Mouse (Mus musculus) limb, embryonic 13.5 days (tissue): Measurements from ENCODE around the gene Krtap10-4. TPM values are rescaled to one million over a fixed set of nuclear protein-coding genes. Genes with fewer than 3 reads are reported as not detected.

Experiments used
- ATAC-seq: fragments of 200-750 bp; cut with Nextera tagmentation; 2 replicates; pipeline ENCODE4 v1.8.0; 2017; ENCODE audit warnings: low read depth, moderate number of reproducible peaks, moderate TSS enrichment; ENCODE audit not compliant: low FRiP score
- H3K27ac ChIP-seq: fragments of 300-500 bp; sonication (generic); 2 replicates; pipeline ENCODE4 v1.5.1; 2015; ENCODE audit warnings: inconsistent platforms, mild to moderate bottlenecking, moderate library complexity
- H3K27me3 ChIP-seq: fragments of 300-500 bp; sonication (generic); 2 replicates; pipeline ENCODE4 v1.6.1; 2015; ENCODE audit warnings: mild to moderate bottlenecking, inconsistent platforms
- H3K36me3 ChIP-seq: fragments of 300-500 bp; sonication (generic); 2 replicates; pipeline ENCODE4 v1.6.1; 2015; ENCODE audit warnings: inconsistent platforms, mild to moderate bottlenecking, moderate library complexity
- H3K4me1 ChIP-seq: fragments of 300-500 bp; sonication (generic); 2 replicates; pipeline ENCODE4 v1.6.1; 2015; ENCODE audit warnings: inconsistent platforms
- H3K4me2 ChIP-seq: fragments of 300-500 bp; sonication (generic); replicated peaks from 2 replicates; pipeline ENCODE4 v1.6.1; 2015; ENCODE audit warnings: inconsistent platforms, mild to moderate bottlenecking, moderate library complexity
- H3K4me3 ChIP-seq: fragments of 300-500 bp; sonication (generic); 2 replicates; pipeline ENCODE4 v1.5.1; 2015; ENCODE audit warnings: moderate library complexity, mild to moderate bottlenecking, inconsistent platforms
- H3K9ac ChIP-seq: fragments of 300-500 bp; sonication (generic); 2 replicates; pipeline ENCODE4 v1.6.1; 2015; ENCODE audit warnings: mild to moderate bottlenecking, inconsistent platforms
- H3K9me3 ChIP-seq: fragments of 300-500 bp; sonication (generic); 2 replicates; pipeline ENCODE4 v1.6.1; 2016; ENCODE audit warnings: inconsistent platforms
- WGBS: fragments of 180-500 bp; shearing (Covaris S2); methylation state at CpG from one replicate; pipeline ENCODE4 v1.1.7; 2015; 5-methylcytosine and 5-hydroxymethylcytosine counted together
- polyA plus RNA-seq: library from polyadenylated mRNA; unstranded; fragments of >200 nt; fragmentation: Nextera tagmentation; extraction: Ambion mirVana; gene quantifications from 2 replicates; pipeline ENCODE4 v1.2.1, GENCODE M21; 2015

Krtap10-4 gene
- polyA plus RNA-seq, result not detected in 2 replicates

DNA sequence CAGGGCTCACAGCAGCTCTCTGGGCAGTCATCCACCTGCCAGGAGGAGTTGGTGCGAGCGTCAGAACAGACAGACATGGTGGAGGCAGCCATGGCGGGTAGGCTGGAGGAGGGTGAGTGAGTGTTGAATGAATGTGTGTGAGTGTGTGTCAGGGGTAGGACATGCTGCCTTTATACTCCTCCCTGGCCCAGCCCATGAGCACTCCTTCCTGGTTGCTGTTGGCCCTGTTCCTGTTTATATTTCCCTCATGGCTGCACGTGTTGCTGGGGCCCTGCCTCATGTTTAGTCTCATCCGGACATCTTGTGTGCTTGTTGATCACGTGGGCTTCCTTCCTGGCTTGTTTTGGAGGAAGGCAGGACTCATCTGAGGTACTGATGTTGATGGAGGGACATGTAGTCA, at the start of gene Krtap10-4:
Gene Krtap10-4 (minus strand): TSS at position 145 of the 400 bp plus-strand sequence.
- Histone ChIP-seq H3K27me3 (no peaks in the 10 kb centered on the region), H3K9me3 (0 out of 2 replicates have a peak, but pooled peaks cover 7% of the 10 kb centered on the region), H3K4me3 (no peak within 1 kb of the TSS), H3K36me3 (no peaks in the 10 kb centered on the region), H3K9ac (no peak within 1 kb of the TSS), H3K27ac (no peak within 1 kb of the TSS), H3K4me1 (no peaks in the 10 kb centered on the region), H3K4me2 (no peak within 1 kb of the TSS)
- ATAC-seq, result no peak
- WGBS, result 72% methylated on average over 6 of the region's 6 CpGs

GRCm38 (mm10) chr10:77869651-77870050, 42.8 kb upstream of the Krtap10-4 start:
- Histone ChIP-seq H3K27ac (no peak overlapping the region), H3K27me3 (no peaks in the 10 kb centered on the region), H3K4me2 (no peak overlapping the region), H3K4me3 (no peak overlapping the region), H3K9ac (no peak overlapping the region), H3K4me1 (no peaks in the 10 kb centered on the region), H3K36me3 (no peaks in the 10 kb centered on the region), H3K9me3 (no peaks in the 10 kb centered on the region)
- ATAC-seq, result no peak; the same call in 1 of the 2 replicates
- 86% methylated on average over 7 of the region's 7 CpGs for WGBS

- H3K27ac ChIP-seq, result no peak overlapping the region
- no peak overlapping the region for H3K4me2 ChIP-seq
- H3K9ac ChIP-seq, result no peak overlapping the region
- 0% methylated on average over 1 of the region's 1 CpGs for WGBS
- H3K9me3 ChIP-seq, result no peaks in the 10 kb centered on the region
- H3K4me1 ChIP-seq, result 0 out of 2 replicates have a peak, but pooled peaks cover 5% of the 10 kb centered on the region
- H3K36me3 ChIP-seq, result no peaks in the 10 kb centered on the region
- no peak for ATAC-seq
- no peaks in the 10 kb centered on the region for H3K27me3 ChIP-seq
- no peak overlapping the region for H3K4me3 ChIP-seq
Observed at GRCm38 (mm10) chr10:77867546-77867945, 40.7 kb upstream of the Krtap10-4 start.

GRCm38 (mm10) chr10:77864762-77865143, 37.9 kb upstream of the Krtap10-4 start:
- 0 out of 2 replicates have a peak, but pooled peaks cover 3% of the 10 kb centered on the region for H3K27me3 ChIP-seq
- H3K4me1 ChIP-seq, result 0 out of 2 replicates have a peak, but pooled peaks cover 5% of the 10 kb centered on the region
- peak overlapping the region; percentile 52 for H3K4me2 ChIP-seq
- H3K27ac ChIP-seq, result no peak overlapping the region
- H3K36me3 ChIP-seq, result no peaks in the 10 kb centered on the region
- WGBS, result 36% methylated on average over 11 of the region's 11 CpGs
- H3K9me3 ChIP-seq, result no peaks in the 10 kb centered on the region
- H3K4me3 ChIP-seq, result peak overlapping the region; percentile 28
- no peak overlapping the region for H3K9ac ChIP-seq
- no peak for ATAC-seq

GRCm38 (mm10) chr10:77864067-77864761, 37.3 kb upstream of the Krtap10-4 start:
- H3K4me3 ChIP-seq, result peak overlapping the region; percentile 28
- no peaks in the 10 kb centered on the region for H3K36me3 ChIP-seq
- H3K27ac ChIP-seq, result no peak overlapping the region
- peak; percentile 72 for ATAC-seq
- 27% methylated on average over 14 of the region's 14 CpGs for WGBS
- no peak overlapping the region for H3K9ac ChIP-seq
- no peaks in the 10 kb centered on the region for H3K9me3 ChIP-seq
- H3K4me1 ChIP-seq, result 0 out of 2 replicates have a peak, but pooled peaks cover 5% of the 10 kb centered on the region
- H3K4me2 ChIP-seq, result peak overlapping the region; percentile 52
- 0 out of 2 replicates have a peak, but pooled peaks cover 3% of the 10 kb centered on the region for H3K27me3 ChIP-seq

GRCm38 (mm10) chr10:77861675-77862074, 34.8 kb upstream of the Krtap10-4 start, which contains the start of gene Gm3285:
Gene Gm3285 (plus strand): TSS chr10:77861975.
- 51% methylated on average over 7 of the region's 7 CpGs for WGBS

DNA sequence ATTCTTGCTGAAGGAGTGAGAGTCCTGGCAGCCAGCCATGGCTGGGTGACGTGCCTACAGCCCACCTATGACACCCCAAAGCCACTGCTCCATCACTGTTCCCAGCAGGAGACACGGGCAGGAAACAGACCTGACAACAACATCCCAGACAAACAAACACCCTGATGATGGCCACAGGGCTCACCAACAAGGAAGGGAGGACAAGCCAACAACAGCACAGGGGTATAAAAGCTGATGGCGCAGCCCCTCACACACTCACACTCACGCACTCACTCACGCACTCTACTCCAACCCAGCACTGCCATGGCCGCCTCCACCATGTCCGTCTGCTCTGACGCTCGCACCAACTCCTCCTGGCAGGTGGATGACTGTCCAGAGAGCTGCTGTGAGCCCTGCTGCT, 25.7 kb upstream of the Krtap10-4 start, which contains the start of gene Gm10318:
Gene Gm10318 (plus strand): TSS at position 301 of the 400 bp plus-strand sequence.
- Histone ChIP-seq H3K4me1 (no peaks in the 10 kb centered on the region), H3K27ac (no peak within 1 kb of the TSS), H3K27me3 (no peaks in the 10 kb centered on the region), H3K4me2 (no peak within 1 kb of the TSS), H3K9ac (no peak within 1 kb of the TSS), H3K4me3 (no peak within 1 kb of the TSS), H3K36me3 (no peaks in the 10 kb centered on the region), H3K9me3 (no peaks in the 10 kb centered on the region)
- no peak for ATAC-seq
- WGBS, result 68% methylated on average over 9 of the region's 9 CpGs

More at GRCm38 (mm10) chr10:77861675-77862074, 34.8 kb upstream of the Krtap10-4 start, which contains the start of gene Gm3285:
- Histone ChIP-seq H3K27me3 (0 out of 2 replicates have a peak, but pooled peaks cover 3% of the 10 kb centered on the region), H3K9me3 (no peaks in the 10 kb centered on the region; the same call in 1 of the 2 replicates), H3K9ac (no peak within 1 kb of the TSS), H3K27ac (no peak within 1 kb of the TSS), H3K4me3 (no peak within 1 kb of the TSS), H3K36me3 (no peaks in the 10 kb centered on the region), H3K4me1 (0 out of 2 replicates have a peak, but pooled peaks cover 5% of the 10 kb centered on the region), H3K4me2 (no peak within 1 kb of the TSS)
- no peak for ATAC-seq

- Histone ChIP-seq H3K36me3 (no peaks in the 10 kb centered on the region), H3K27ac (no peak overlapping the region), H3K9me3 (peaks cover 22% of the 10 kb centered on the region; the same call in 1 of the 2 replicates), H3K4me3 (no peak overlapping the region), H3K4me1 (no peaks in the 10 kb centered on the region), H3K27me3 (no peaks in the 10 kb centered on the region), H3K4me2 (no peak overlapping the region), H3K9ac (no peak overlapping the region)
- WGBS, result 84% methylated on average over 2 of the region's 2 CpGs
- no peak for ATAC-seq
Observed at GRCm38 (mm10) chr10:77847538-77847937, 20.6 kb upstream of the Krtap10-4 start.

- WGBS, result 22% methylated on average over 2 of the region's 2 CpGs
- no peaks in the 10 kb centered on the region for H3K36me3 ChIP-seq
- no peak overlapping the region for H3K4me3 ChIP-seq
- H3K4me2 ChIP-seq, result no peak overlapping the region
- ATAC-seq, result no peak
- H3K27ac ChIP-seq, result no peak overlapping the region
- H3K9ac ChIP-seq, result no peak overlapping the region
- H3K4me1 ChIP-seq, result no peaks in the 10 kb centered on the region
- peaks cover 22% of the 10 kb centered on the region; the same call in 1 of the 2 replicates for H3K9me3 ChIP-seq
- H3K27me3 ChIP-seq, result no peaks in the 10 kb centered on the region
Observed at GRCm38 (mm10) chr10:77846961-77847360, 20.1 kb upstream of the Krtap10-4 start.

- Histone ChIP-seq H3K27me3 (no peaks in the 10 kb centered on the region), H3K36me3 (no peaks in the 10 kb centered on the region), H3K9ac (no peak within 1 kb of the TSS), H3K9me3 (peaks cover 22% of the 10 kb centered on the region; the same call in 1 of the 2 replicates), H3K4me3 (no peak within 1 kb of the TSS), H3K4me1 (no peaks in the 10 kb centered on the region), H3K27ac (no peak within 1 kb of the TSS), H3K4me2 (no peak within 1 kb of the TSS)
- no peak for ATAC-seq
- 61% methylated on average over 3 of the region's 3 CpGs for WGBS
Observed at GRCm38 (mm10) chr10:77846503-77846902, 19.6 kb upstream of the Krtap10-4 start, which contains the start of gene Gm36176. Gene Gm36176 (plus strand): TSS chr10:77846803.

DNA sequence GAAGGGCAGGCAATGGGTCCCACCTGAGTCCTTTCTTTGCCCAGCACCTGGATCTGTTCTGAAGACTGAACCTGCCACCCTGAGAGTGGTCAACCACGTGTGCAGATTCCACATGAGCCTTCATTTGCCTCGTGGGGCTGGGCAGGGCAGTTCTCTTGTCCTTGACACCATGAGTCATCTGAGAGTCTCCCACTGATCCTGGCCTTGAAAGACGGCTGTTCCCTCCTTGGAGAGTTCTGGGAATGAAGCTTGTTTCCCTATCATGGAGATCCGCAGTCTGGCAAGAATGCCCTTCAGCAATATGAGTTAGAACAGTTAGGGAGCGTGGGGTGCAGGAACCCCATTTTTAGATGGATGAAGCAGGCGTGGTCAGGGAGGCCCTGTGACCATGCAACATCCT, 12.1 kb upstream of the Krtap10-4 start:
- WGBS, result 75% methylated on average over 6 of the region's 6 CpGs
- no peak overlapping the region for H3K27ac ChIP-seq
- H3K4me1 ChIP-seq, result no peaks in the 10 kb centered on the region
- no peaks in the 10 kb centered on the region for H3K27me3 ChIP-seq
- H3K4me3 ChIP-seq, result no peak overlapping the region
- no peak overlapping the region for H3K9ac ChIP-seq
- no peak for ATAC-seq
- peaks cover 17% of the 10 kb centered on the region; the same call in 1 of the 2 replicates for H3K9me3 ChIP-seq
- no peak overlapping the region for H3K4me2 ChIP-seq
- no peaks in the 10 kb centered on the region for H3K36me3 ChIP-seq

GRCm38 (mm10) chr10:77835647-77836046, 8.8 kb upstream of the Krtap10-4 start, which contains the start of gene Krtap10-10:
Gene Krtap10-10 (plus strand): TSS chr10:77835947.
- Histone ChIP-seq H3K9ac (no peak within 1 kb of the TSS), H3K4me3 (no peak within 1 kb of the TSS), H3K27me3 (no peaks in the 10 kb centered on the region), H3K27ac (no peak within 1 kb of the TSS), H3K4me2 (no peak within 1 kb of the TSS), H3K4me1 (no peaks in the 10 kb centered on the region), H3K36me3 (no peaks in the 10 kb centered on the region), H3K9me3 (no peaks in the 10 kb centered on the region)
- ATAC-seq, result no peak
- 67% methylated on average over 9 of the region's 9 CpGs for WGBS
